Mouse (Mus musculus) lung, adult 2 months (tissue): ENCODE measurements around the gene Otud7b.

Experiments used
- CTCF ChIP-seq: fragments of 200-500 bp; IDR thresholded peaks from 2 replicates; pipeline ENCODE4 v1.5.1; 2011; ENCODE audit warnings: mild to moderate bottlenecking, low read length, control low read depth; ENCODE audit not compliant: insufficient read depth
- POLR2A ChIP-seq: fragments of 200-500 bp; IDR thresholded peaks from 2 replicates; pipeline ENCODE4 v1.6.1; 2011; ENCODE audit warnings: low read depth, mild to moderate bottlenecking, control low read depth, low read length, borderline replicate concordance; ENCODE audit errors: extremely low read depth

DNA sequence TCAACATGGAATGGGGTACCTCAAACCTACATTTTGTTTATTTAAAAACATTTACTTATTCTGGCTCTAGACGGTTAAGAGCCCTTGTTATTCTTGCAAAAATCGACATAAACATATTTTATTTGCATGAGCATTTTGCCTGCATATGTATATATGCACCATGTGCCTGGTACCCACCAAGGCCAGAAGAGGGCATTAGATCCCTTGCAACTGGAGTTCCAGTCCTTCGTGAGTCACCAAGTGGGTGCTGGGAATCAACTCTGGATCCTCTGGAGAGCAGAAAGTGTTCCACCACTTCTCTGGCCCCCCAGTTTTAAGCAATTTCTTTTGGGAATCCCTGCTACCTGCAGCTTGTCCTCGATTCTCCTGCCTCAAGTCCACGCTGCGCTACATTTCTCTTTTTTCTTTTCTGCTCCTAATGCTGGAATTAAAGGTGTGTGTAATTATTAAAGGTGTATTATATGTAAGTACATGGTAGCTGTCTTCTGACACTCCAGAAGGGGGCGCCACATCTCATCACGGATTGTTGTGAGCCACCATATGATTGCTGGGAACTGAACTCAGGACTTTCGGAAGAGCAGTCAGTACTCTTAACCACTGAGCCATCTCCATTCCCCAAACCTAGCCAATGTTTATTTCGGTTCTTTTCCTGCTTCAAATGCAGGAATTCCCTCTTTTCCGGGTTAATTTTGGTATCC is 91.4 kb downstream of the Otud7b start:
- TF ChIP-seq CTCF (no peak), POLR2A (no peak)
